In genomic region chr1:166940146-166941076, GRCm38 (mm10) we compare ENCODE assay signal across 7 mouse cellular contexts.
DNase-seq lines count a peak whose midpoint lies in the region; ATAC-seq and TF ChIP-seq lines count a peak whose summit lies in the region.
"Not testable (repeated sequence)": the region's sequence is repeated elsewhere in the genome, so short reads cannot be mapped to it uniquely, and the experiment has no call there.

No protein-coding gene starts in this region.

- not testable (repeated sequence) for H3K36me3 ChIP-seq in embryonic facial prominence, embryonic 11.5 days (replicated peaks; ENCODE audit: control insufficient read depth, insufficient read depth, low read depth, low read length); forebrain, embryonic 16.5 days (ENCODE audit: control insufficient read depth, insufficient read depth); hindbrain, embryonic 10.5 days; intestine, postnatal 0 days (ENCODE audit: control insufficient read depth, insufficient read depth); liver, embryonic 12.5 days; midbrain, embryonic 14.5 days (ENCODE audit: control insufficient read depth, insufficient read depth, low read length)

- H3K9me3 ChIP-seq in embryonic facial prominence, embryonic 11.5 days (replicated peaks; ENCODE audit: control insufficient read depth, low read length); forebrain, embryonic 16.5 days (ENCODE audit: control insufficient read depth, low read length); hindbrain, embryonic 10.5 days; intestine, postnatal 0 days (ENCODE audit: control insufficient read depth); liver, embryonic 12.5 days (replicated peaks); midbrain, embryonic 14.5 days (ENCODE audit: control insufficient read depth, low read length): not testable (repeated sequence)

- peak overlapping the region; percentile 12; the same call in 1 of the 2 replicates for H3K4me3 ChIP-seq in embryonic facial prominence, embryonic 11.5 days (ENCODE audit: low read depth, low read length)
- peak overlapping the region; percentile 34 for H3K4me3 ChIP-seq in forebrain, embryonic 16.5 days (replicated peaks; ENCODE audit: low read length)
- peak overlapping the region; percentile 34 for H3K4me3 ChIP-seq in hindbrain, embryonic 10.5 days
- H3K4me3 ChIP-seq in intestine, postnatal 0 days (ENCODE audit: low read depth, low read length), result not testable (repeated sequence)
- peak overlapping the region; percentile 26 for H3K4me3 ChIP-seq in liver, embryonic 12.5 days
- 0 out of 2 replicates have a peak overlapping the region, but pooled peaks have one; percentile 15 for H3K4me3 ChIP-seq in midbrain, embryonic 14.5 days (replicated peaks; ENCODE audit: low read depth, low read length)

- ATAC-seq in embryonic facial prominence, embryonic 11.5 days (replicated peaks; ENCODE audit: insufficient number of reproducible peaks, low FRiP score, low TSS enrichment, low read depth); intestine, postnatal 0 days; liver, embryonic 12.5 days; midbrain, embryonic 14.5 days (ENCODE audit: low FRiP score, low TSS enrichment): not testable (repeated sequence)
- peak; percentile 91 for ATAC-seq in forebrain, embryonic 16.5 days

- peak; percentile 26 for DNase-seq in embryonic facial prominence, embryonic 11.5 days (ENCODE audit: low spot score)
- peak; percentile 22 for DNase-seq in hindbrain, embryonic 10.5 days (ENCODE audit: low spot score)
- DNase-seq in midbrain, embryonic 14.5 days, result peak; percentile 54
- peak; percentile 21 for DNase-seq in skeletal muscle tissue, adult 2 months (ENCODE audit: low read depth, low spot score)

- not testable (repeated sequence) for H3K27me3 ChIP-seq in embryonic facial prominence, embryonic 11.5 days (ENCODE audit: control insufficient read depth, insufficient read depth, low read length); forebrain, embryonic 16.5 days (replicated peaks; ENCODE audit: control insufficient read depth, insufficient read depth, low read length); hindbrain, embryonic 10.5 days (ENCODE audit: insufficient read depth, poor library complexity, severe bottlenecking); intestine, postnatal 0 days (replicated peaks; ENCODE audit: control insufficient read depth, insufficient read depth, low read length); liver, embryonic 12.5 days (replicated peaks); midbrain, embryonic 14.5 days (ENCODE audit: control insufficient read depth, insufficient read depth, low read length)

- not testable (repeated sequence) for H3K9ac ChIP-seq in embryonic facial prominence, embryonic 11.5 days (replicated peaks; ENCODE audit: low read length); forebrain, embryonic 16.5 days (replicated peaks; ENCODE audit: low read depth, low read length); intestine, postnatal 0 days (ENCODE audit: low read depth, low read length); liver, embryonic 12.5 days; midbrain, embryonic 14.5 days (replicated peaks; ENCODE audit: low read length)

- WGBS in embryonic facial prominence, embryonic 11.5 days, result 58% methylated on average over 31 of the region's 31 CpGs
- 46% methylated on average over 31 of the region's 31 CpGs for WGBS in forebrain, embryonic 16.5 days
- 64% methylated on average over 31 of the region's 31 CpGs for WGBS in hindbrain, embryonic 10.5 days
- WGBS in intestine, postnatal 0 days, result 60% methylated on average over 31 of the region's 31 CpGs
- WGBS in liver, embryonic 12.5 days (ENCODE audit: insufficient replicate concordance), result 55% methylated on average over 31 of the region's 31 CpGs
- WGBS in midbrain, embryonic 14.5 days, result 60% methylated on average over 31 of the region's 31 CpGs

- TF ChIP-seq CTCF in intestine, postnatal 0 days (IDR thresholded peaks at IDR 0.05; ENCODE audit: low read depth), result not testable (repeated sequence)

- not testable (repeated sequence) for H3K4me1 ChIP-seq in embryonic facial prominence, embryonic 11.5 days (ENCODE audit: control insufficient read depth, insufficient read depth, low read length); forebrain, embryonic 16.5 days (replicated peaks; ENCODE audit: control insufficient read depth, insufficient read depth, low read length); hindbrain, embryonic 10.5 days (replicated peaks); intestine, postnatal 0 days (replicated peaks; ENCODE audit: control insufficient read depth, insufficient read depth, low read length); liver, embryonic 12.5 days; midbrain, embryonic 14.5 days (ENCODE audit: control insufficient read depth, insufficient read depth, low read length)

- not testable (repeated sequence) for H3K4me2 ChIP-seq in embryonic facial prominence, embryonic 11.5 days (ENCODE audit: low read depth, low read length)
- H3K4me2 ChIP-seq in forebrain, embryonic 16.5 days (ENCODE audit: low read length), result peak overlapping the region; percentile 39
- H3K4me2 ChIP-seq in intestine, postnatal 0 days (replicated peaks; ENCODE audit: low read depth), result peak overlapping the region; percentile 32; the same call in 1 of the 2 replicates
- H3K4me2 ChIP-seq in liver, embryonic 12.5 days, result peak overlapping the region; percentile 20; the same call in 1 of the 2 replicates
- H3K4me2 ChIP-seq in midbrain, embryonic 14.5 days (ENCODE audit: low read length), result peak overlapping the region; percentile 40

- not testable (repeated sequence) for H3K27ac ChIP-seq in embryonic facial prominence, embryonic 11.5 days (replicated peaks; ENCODE audit: low read depth, low read length); hindbrain, embryonic 10.5 days; intestine, postnatal 0 days (ENCODE audit: low read depth, low read length); liver, embryonic 12.5 days; midbrain, embryonic 14.5 days (replicated peaks; ENCODE audit: low read depth, low read length)
- H3K27ac ChIP-seq in forebrain, embryonic 16.5 days (ENCODE audit: low read length), result peak overlapping the region; percentile 44; the same call in 1 of the 2 replicates
